Mouse (Mus musculus) naive thymus-derived CD4-positive, alpha-beta T cell, adult 2 months (primary cell): ENCODE data around the gene Cyp4f16.
"Not testable (repeated sequence)": the region's sequence is repeated elsewhere in the genome, so short reads cannot be mapped to it uniquely, and the experiment has no call there.

Source experiments
- DNase-seq: peaks from one replicate; pipeline ENCODE4 v3.0.0-alpha.2; 2011; ENCODE audit warnings: low read depth

Gene Cyp4f16

GRCm38 (mm10) chr17:32550900-32551770 is 14.8 kb downstream of the Cyp4f16 start:
- peak; percentile 87 for DNase-seq

- DNase-seq, result not testable (repeated sequence)
Measured at GRCm38 (mm10) chr17:32553016-32553415, 16.7 kb downstream of the Cyp4f16 start.

- not testable (repeated sequence) for DNase-seq
Measured at GRCm38 (mm10) chr17:32554368-32554767, 18.0 kb downstream of the Cyp4f16 start.

- not testable (repeated sequence) for DNase-seq
Measured at GRCm38 (mm10) chr17:32563301-32563700, 26.9 kb downstream of the Cyp4f16 start.

- not testable (repeated sequence) for DNase-seq
Measured at GRCm38 (mm10) chr17:32573286-32573685, 36.9 kb downstream of the Cyp4f16 start.

GRCm38 (mm10) chr17:32577496-32578186 is 41.3 kb downstream of the Cyp4f16 start:
- no peak for DNase-seq

GRCm38 (mm10) chr17:32596494-32596893 is 60.1 kb downstream of the Cyp4f16 start:
- no peak for DNase-seq
